Mouse (Mus musculus): ENCODE measurements around the gene 4933425L06Rik.

GRCm38 (mm10) chr13:105150006-105150405 lies 68.1 kb downstream of the 4933425L06Rik start:
- TF ChIP-seq CTCF (IDR thresholded peaks at IDR 0.05; ENCODE audit: low read depth, low read length) (no peak), GATA1 (IDR thresholded peaks at IDR 0.05; ENCODE audit: borderline replicate concordance, low read length) (no peak), GATA2 (IDR thresholded peaks at IDR 0.05; ENCODE audit: borderline replicate concordance, low read depth, low read length) (no peak), TAL1 (conservative IDR thresholded peaks at IDR 0.05; ENCODE audit: low read depth, low read length) (no peak), POLR2AphosphoS5 (IDR thresholded peaks at IDR 0.05; ENCODE audit: insufficient replicate concordance, low read depth, low read length) (no peak)
